Mouse (Mus musculus) layer of hippocampus, postnatal 10 days (tissue): ENCODE measurements around the gene Chd9. TPM values are rescaled to one million over a fixed set of nuclear protein-coding genes. Genes with fewer than 3 reads are reported as not detected.

Source experiments
- DNase-seq, 2 experiments: peaks; one replicate each; pipeline ENCODE4 v3.0.0; 2021; ENCODE audit warnings: low spot score in 2 of 2
- long read RNA-seq: library from polyadenylated mRNA; stranded (forward); transcript quantifications from one replicate; pipeline ENCODE4 v2.0.0, GENCODE M21; 2023
- total RNA-seq, 2 experiments: library from RNA; stranded (reverse); gene quantifications; 2 replicates each; pipeline ENCODE4 v1.2.3; 2021

The Chd9 gene
- 100 to 1,000 TPM; 169 to 181 TPM for total RNA-seq
- long read RNA-seq, partial matches to known transcripts = 0 of 52 reads
- long read RNA-seq, other reads (novel, unspliced or antisense) = 50 of 52 reads

DNA sequence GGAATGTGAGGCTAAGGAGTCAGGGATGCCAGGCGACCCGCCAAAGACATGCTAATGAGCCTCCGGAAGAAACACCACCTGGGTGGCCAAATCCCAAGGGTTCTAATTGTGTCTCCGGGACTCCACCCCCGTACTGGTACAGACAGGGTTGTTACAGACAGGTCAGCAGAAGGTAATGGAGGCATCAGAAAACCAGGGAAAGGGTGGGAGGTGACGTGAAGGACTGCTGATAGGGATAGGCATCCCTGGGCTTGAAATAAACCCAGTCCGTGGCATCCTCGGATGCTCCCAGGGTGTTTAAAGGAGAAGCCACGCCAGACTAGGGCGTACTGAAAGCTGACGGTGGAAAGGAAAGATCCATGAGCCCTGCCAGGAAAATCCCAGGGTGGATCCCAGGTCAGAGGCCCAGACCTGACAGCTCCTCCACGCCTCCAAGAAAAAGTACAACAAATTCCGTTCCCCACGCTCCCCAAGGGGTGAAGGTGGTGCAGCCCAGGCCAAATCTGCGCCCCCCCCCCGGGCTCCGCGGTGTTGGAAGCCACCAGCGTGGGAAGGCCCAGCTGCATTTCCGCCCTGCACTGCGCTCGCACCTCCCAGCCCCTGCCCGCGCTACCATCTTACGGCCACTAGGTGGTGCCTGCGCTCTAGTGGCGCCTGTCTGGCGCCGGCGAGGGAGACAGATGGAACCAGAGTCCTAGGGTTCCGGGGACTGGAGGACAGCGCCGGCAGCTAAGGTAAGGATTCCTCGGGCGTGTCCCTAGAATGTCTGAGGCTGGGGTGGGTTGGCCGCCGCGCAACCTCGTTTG is at the start of gene Chd9:
Chd9 (plus strand) TSS at position 172 of the 806 bp plus-strand sequence.
- peak; percentile 99 for DNase-seq

GRCm38 (mm10) chr8:90791616-90792015 is 36.5 kb upstream of the Chd9 start:
- no peak for DNase-seq

DNA sequence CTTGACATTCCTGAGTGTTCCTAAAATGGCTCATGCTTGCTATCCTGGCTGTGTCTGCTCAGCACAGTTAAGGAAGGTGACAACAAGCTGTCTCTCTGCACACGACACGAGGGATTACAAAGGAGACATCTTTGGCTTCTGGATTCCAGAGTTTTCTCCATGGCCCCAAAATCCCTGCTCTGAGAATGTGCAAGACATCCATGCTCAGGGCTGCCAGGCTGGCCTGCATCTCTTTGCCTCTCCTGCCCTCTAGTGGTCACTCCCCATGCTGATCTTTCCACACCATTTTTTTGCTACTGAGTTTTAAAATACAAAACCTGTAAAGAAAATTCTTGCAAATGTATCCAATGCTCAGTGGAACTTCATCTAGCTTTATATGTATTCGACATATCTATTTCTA is 34.4 kb upstream of the Chd9 start:
- peak; percentile 88 to 91 for DNase-seq

GRCm38 (mm10) chr8:90794990-90795861 is 32.9 kb upstream of the Chd9 start:
- DNase-seq = peak; percentile 73 to 75

DNA sequence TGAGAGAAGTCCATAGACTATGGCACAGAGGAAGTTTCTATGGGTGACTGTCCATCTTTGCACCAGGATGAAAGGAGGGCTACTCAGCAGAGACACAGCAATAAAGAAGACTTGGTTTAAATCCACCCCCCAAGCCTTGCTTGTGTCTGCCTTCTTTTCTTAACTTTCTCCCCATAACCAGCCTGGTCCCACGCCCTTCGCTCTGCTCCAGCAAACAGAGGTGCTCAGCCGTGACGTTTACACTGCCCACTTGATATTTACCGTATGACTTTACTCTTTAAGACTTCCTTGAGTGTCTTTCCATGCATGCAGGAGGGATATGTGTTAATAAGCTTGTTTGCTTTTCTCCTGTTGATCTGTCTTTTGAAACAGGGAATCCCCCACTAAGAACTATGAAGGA is 28.7 kb upstream of the Chd9 start:
- DNase-seq = no peak

DNA sequence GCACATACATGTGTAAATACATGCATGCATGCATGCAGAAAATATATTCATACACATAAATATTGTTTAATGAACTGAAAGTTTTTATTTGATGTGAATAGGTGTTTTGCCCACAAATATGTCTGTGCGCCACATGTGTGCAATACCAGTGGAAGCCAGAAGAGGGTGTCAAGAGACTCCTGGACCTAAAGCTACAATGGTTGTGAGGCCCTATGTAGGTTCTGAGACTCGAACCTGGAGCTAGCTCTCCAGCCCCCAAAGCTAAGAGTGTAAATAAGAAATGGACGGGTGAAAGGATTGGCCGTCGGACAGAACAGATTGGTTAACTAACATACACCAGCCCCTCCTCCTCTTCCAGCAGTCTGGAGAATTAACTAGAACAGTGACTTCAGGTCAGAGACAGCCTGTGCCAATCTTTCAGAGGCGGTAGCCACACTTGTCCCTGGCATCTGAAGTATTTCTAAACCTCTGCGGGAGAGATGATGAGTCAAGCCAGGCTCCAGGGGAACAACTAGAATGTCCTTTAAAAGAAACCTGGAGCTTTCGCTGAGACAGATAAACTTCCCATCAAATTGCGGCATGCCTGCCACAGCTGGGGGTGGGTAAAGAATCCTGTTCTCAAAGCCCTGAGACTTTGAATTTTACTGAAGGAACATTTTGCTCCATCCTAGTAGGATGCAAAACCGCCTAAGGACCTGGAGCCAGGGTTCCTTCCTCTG is 14.4 kb upstream of the Chd9 start:
- DNase-seq = no peak

GRCm38 (mm10) chr8:90816061-90816882 is 11.9 kb upstream of the Chd9 start:
- no peak for DNase-seq

- DNase-seq = no peak
These were observed 10.9 kb upstream of the Chd9 start, which contains the start of gene Gm19935 for GRCm38 (mm10) chr8:90817293-90817692. TSS of gene Gm19935 (minus strand) at chr8:90817393.

- no peak for DNase-seq
These were observed 8.4 kb upstream of the Chd9 start for GRCm38 (mm10) chr8:90819561-90820320.

GRCm38 (mm10) chr8:90820321-90820696 is 7.8 kb upstream of the Chd9 start:
- no peak for DNase-seq

DNA sequence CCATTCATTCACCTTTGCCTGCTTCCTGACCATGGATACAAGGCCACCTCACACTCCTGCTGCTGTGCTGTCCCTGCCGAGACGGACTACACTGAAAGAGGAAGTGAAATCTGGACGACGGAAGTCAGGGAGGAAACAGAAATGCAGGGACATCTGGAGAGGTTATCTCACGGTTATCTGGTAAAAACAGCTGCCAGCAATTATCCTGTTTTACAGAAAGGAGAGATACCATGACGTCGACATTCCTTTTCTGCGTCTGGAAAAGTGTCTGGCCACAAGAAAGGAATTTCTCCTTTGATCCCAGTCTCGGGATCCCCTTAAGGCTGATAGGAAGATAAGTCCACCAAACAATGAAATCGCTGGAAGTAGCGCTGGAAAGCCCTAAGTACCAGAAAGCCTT is 5.7 kb upstream of the Chd9 start:
- no peak for DNase-seq

DNA sequence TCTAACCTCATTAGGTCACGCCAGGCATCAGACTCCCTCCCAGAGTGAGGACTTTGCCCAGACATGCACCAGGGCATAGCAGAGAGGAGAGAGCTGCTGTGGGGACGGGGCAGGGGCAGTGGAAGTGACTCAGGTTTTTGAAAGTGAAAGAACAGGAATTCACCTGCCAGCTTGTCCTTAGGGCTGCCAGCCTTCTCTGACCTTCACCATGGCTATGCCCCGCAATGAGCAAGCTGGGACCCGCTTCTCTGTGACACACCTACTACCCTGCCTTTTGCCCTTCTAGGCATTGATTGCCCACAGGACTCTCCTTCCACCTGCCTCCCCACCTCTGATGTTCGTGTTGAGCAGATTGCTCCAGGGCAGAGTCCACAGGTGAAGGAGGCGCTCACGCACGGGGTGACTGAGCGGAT is 2.7 kb upstream of the Chd9 start:
- no peak for DNase-seq

- no peak for DNase-seq
These were observed 1.0 kb downstream of the Chd9 start for GRCm38 (mm10) chr8:90828987-90829740.

DNA sequence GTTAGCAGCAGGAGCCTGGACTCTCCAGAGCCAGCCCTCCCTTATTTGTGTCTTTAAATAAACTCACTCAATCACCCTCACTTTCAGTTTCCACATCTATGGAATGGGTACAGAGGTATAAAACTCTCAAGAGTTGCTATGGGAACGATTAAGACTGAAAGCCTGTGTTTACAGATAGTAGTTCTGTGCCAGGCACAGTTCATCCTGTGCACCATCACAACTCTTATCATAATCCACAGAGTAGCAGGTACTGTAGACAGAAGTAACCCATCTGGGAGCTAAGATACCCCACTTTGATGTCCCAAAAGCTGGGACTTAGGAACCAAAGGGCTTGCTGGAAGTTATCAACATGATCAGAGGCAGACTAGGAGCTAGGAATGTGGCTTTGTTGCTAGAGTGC is 1.7 kb downstream of the Chd9 start:
- no peak for DNase-seq

- no peak for DNase-seq
These were observed 2.8 kb downstream of the Chd9 start for GRCm38 (mm10) chr8:90830980-90831379.

GRCm38 (mm10) chr8:90832576-90833289 is 4.6 kb downstream of the Chd9 start:
- DNase-seq = no peak

- DNase-seq = no peak
These were observed 5.6 kb downstream of the Chd9 start for GRCm38 (mm10) chr8:90833628-90834320.

GRCm38 (mm10) chr8:90834321-90834672 is 6.1 kb downstream of the Chd9 start:
- DNase-seq = no peak
